Mouse (Mus musculus) urinary bladder, adult 2 months (tissue): ENCODE data around the gene Mtmr11. TPM values are rescaled to one million over a fixed set of nuclear protein-coding genes. Genes with fewer than 3 reads are reported as not detected.

Experiments used
- DNase-seq: peaks from one replicate; pipeline ENCODE4 v3.0.0; 2022; ENCODE audit warnings: low spot score
- polyA plus RNA-seq: library from polyadenylated mRNA; depleted of rRNA; stranded (reverse); fragments of >200 nt; gene quantifications from 2 replicates; pipeline ENCODE4 v1.2.3, GENCODE M21; 2012; rRNA removed

Mtmr11 gene
- polyA plus RNA-seq, result 33.7 and 35.7 TPM in 2 replicates

GRCm38 (mm10) chr3:96161869-96162840 is at the start of gene Mtmr11:
Mtmr11 (plus strand) TSS chr3:96162004.
- no peak for DNase-seq

- no peak for DNase-seq
These were observed 48.6 kb upstream of the Mtmr11 start for GRCm38 (mm10) chr3:96113251-96113650.

- no peak for DNase-seq
These were observed 43.7 kb upstream of the Mtmr11 start for GRCm38 (mm10) chr3:96118142-96118541.

GRCm38 (mm10) chr3:96118702-96119101 is 43.1 kb upstream of the Mtmr11 start:
- no peak for DNase-seq

GRCm38 (mm10) chr3:96124235-96124634 is 37.6 kb upstream of the Mtmr11 start:
- DNase-seq, result no peak

GRCm38 (mm10) chr3:96128128-96128527 is 33.7 kb upstream of the Mtmr11 start:
- DNase-seq, result no peak

GRCm38 (mm10) chr3:96132478-96132877 is 29.3 kb upstream of the Mtmr11 start:
- no peak for DNase-seq

- no peak for DNase-seq
These were observed 28.4 kb upstream of the Mtmr11 start for GRCm38 (mm10) chr3:96133327-96133905.

GRCm38 (mm10) chr3:96135011-96135410 is 26.8 kb upstream of the Mtmr11 start:
- no peak for DNase-seq

- no peak for DNase-seq
These were observed 13.9 kb upstream of the Mtmr11 start for GRCm38 (mm10) chr3:96147950-96148349.

- DNase-seq, result no peak
These were observed 10.0 kb upstream of the Mtmr11 start for GRCm38 (mm10) chr3:96151836-96152235.

GRCm38 (mm10) chr3:96152611-96153010 is 9.2 kb upstream of the Mtmr11 start:
- no peak for DNase-seq

- DNase-seq, result no peak
These were observed 6.3 kb upstream of the Mtmr11 start for GRCm38 (mm10) chr3:96155501-96155900.

- DNase-seq, result no peak
These were observed 2.0 kb upstream of the Mtmr11 start for GRCm38 (mm10) chr3:96159820-96160219.

- no peak for DNase-seq
These were observed 1.5 kb upstream of the Mtmr11 start for GRCm38 (mm10) chr3:96160222-96160802.

- DNase-seq, result peak; percentile 52
These were observed 844 bp upstream of the Mtmr11 start for GRCm38 (mm10) chr3:96160803-96161516.

GRCm38 (mm10) chr3:96163040-96163439 is 1.2 kb downstream of the Mtmr11 start:
- DNase-seq, result no peak

GRCm38 (mm10) chr3:96168466-96169158 is 6.8 kb downstream of the Mtmr11 start:
- DNase-seq, result no peak

- no peak for DNase-seq
These were observed 8.5 kb downstream of the Mtmr11 start for GRCm38 (mm10) chr3:96170276-96170675.

GRCm38 (mm10) chr3:96170976-96171545 is 9.3 kb downstream of the Mtmr11 start:
- DNase-seq, result no peak

GRCm38 (mm10) chr3:96171583-96172196 is 9.9 kb downstream of the Mtmr11 start:
- DNase-seq, result no peak
